ENCODE assay signal across 8 mouse cellular contexts in the genomic region with DNA sequence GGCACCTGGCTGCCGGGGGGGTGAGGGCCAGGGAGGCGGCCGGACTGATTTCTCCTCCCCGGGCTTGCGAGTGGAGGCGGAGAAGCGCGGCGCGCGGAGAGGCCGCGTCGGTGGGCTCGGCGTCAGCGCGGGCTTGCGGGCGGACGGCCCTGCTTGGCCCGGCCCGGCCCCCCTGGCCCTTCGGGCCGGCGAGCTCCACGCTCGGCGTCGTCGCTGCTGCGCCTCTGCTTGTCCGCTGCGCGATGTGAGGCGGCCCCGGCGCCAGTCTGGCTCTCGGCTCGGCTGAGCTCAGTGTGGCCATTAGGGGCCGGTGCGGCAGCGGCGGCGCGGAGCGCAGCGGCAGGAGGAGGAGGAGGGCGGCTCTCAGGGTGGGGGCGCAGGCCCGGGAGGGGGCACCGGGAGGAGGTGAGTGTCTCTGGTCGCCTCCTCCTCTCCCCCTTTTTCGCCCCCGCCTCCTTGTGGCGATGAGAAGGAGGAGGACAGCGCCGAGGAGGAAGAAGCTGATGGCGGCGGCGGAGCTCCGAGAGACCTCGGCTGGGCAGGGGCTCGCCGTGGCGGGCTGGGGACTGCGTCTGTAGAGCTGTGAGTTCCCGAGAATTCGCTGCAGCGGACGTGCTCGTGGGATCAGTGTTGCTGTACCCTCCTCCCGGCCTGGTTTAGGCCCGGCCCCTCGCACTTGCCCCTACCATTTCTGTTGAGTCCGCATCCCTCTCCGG. TPM values are rescaled to one million over a fixed set of nuclear protein-coding genes. Genes with fewer than 3 reads are reported as not detected.
A peak's percentile ranks its signal among the peaks of the same experiment; 100 is the strongest.
DNase-seq lines count a peak whose midpoint lies in the region; ATAC-seq lines count a peak whose summit lies in the region.

No protein-coding gene starts in this region.

- H3K9ac ChIP-seq in hindbrain, embryonic 11.5 days (ENCODE audit: low read depth, low read length), result peak overlapping the region; percentile 100

- peak overlapping the region; percentile 75 for H3K4me2 ChIP-seq in hindbrain, embryonic 11.5 days (replicated peaks; ENCODE audit: low read depth, low read length)

- peak; percentile 86 for DNase-seq in MN1 (ENCODE audit: low spot score)
- peak; percentile 89 for DNase-seq in cerebellum, adult 9-10 months
- peak; percentile 65 to 78 for DNase-seq in frontal cortex, adult 2 months (ENCODE audit: extremely low spot score in 1 of 2, low spot score in 1 of 2)
- DNase-seq in hindbrain, embryonic 11.5 days (ENCODE audit: low spot score), result peak; percentile 83
- DNase-seq in layer of hippocampus, postnatal 14 days (ENCODE audit: low spot score in 2 of 2), result peak; percentile 80 to 81
- DNase-seq in lung, postnatal 10 days, result peak; percentile 93
- DNase-seq in ovary, postnatal 36 days (ENCODE audit: low spot score), result peak; percentile 90
- peak; percentile 94 for DNase-seq in thymus, postnatal 14 days

- peak; percentile 71 for ATAC-seq in hindbrain, embryonic 11.5 days (ENCODE audit: low FRiP score)

- H3K9me3 ChIP-seq in hindbrain, embryonic 11.5 days (ENCODE audit: control insufficient read depth, low read length), result no peaks in the 10 kb centered on the region

- no peaks in the 10 kb centered on the region for H3K4me1 ChIP-seq in hindbrain, embryonic 11.5 days (replicated peaks; ENCODE audit: control insufficient read depth, insufficient read depth, low read length)

- H3K27ac ChIP-seq in hindbrain, embryonic 11.5 days (ENCODE audit: low read depth, low read length), result peak overlapping the region; percentile 98

- H3K27me3 ChIP-seq in hindbrain, embryonic 11.5 days (ENCODE audit: control insufficient read depth, insufficient read depth, low read length), result no peaks in the 10 kb centered on the region

- peak overlapping the region; percentile 92 for H3K4me3 ChIP-seq in hindbrain, embryonic 11.5 days (ENCODE audit: low read depth, low read length)

- WGBS in hindbrain, embryonic 11.5 days, result 0% methylated on average over 44 of the region's 77 CpGs

- no peaks in the 10 kb centered on the region for H3K36me3 ChIP-seq in hindbrain, embryonic 11.5 days (ENCODE audit: control insufficient read depth, insufficient read depth, low read length)

RNA-seq across cellular contexts. Expression of a gene that starts 0.8 kb away (rescaled TPM):
- polyA plus RNA-seq in frontal cortex, adult 2 months (2012; rRNA removed), result 33.5 and 35.3 TPM in 2 replicates
- polyA plus RNA-seq in hindbrain, embryonic 11.5 days (2014; fragmentation: Nextera tagmentation; extraction: Ambion mirVana), result 23.3 and 41.7 TPM in 2 replicates
- 10 to 100 TPM; 58.7 to 62.8 TPM for total RNA-seq in layer of hippocampus, postnatal 14 days (2021)

Comparison
In these comparisons a context has a peak if more than half of its experiments do, and no peak if none do; other contexts are left out.
1. Peak in every context shown above with its lines: DNase-seq, ATAC-seq, H3K4me3 ChIP-seq and H3K27ac ChIP-seq.